Mouse (Mus musculus) mouse trophoblast stem cell (cell line): Measurements from ENCODE around the gene Cd3e.
"Not testable (repeated sequence)": the region's sequence is repeated elsewhere in the genome, so short reads cannot be mapped to it uniquely, and the experiment has no call there.

Source experiments
- in situ Hi-C, 2 experiments: fragments of 300-500 bp; cut with MseI, MboI; formaldehyde crosslinking; loops; 2 replicates in 1 of 2; 3 replicates in 1 of 2; pipeline ENCODE4 v1.15.1; 2025

The Cd3e gene

DNA sequence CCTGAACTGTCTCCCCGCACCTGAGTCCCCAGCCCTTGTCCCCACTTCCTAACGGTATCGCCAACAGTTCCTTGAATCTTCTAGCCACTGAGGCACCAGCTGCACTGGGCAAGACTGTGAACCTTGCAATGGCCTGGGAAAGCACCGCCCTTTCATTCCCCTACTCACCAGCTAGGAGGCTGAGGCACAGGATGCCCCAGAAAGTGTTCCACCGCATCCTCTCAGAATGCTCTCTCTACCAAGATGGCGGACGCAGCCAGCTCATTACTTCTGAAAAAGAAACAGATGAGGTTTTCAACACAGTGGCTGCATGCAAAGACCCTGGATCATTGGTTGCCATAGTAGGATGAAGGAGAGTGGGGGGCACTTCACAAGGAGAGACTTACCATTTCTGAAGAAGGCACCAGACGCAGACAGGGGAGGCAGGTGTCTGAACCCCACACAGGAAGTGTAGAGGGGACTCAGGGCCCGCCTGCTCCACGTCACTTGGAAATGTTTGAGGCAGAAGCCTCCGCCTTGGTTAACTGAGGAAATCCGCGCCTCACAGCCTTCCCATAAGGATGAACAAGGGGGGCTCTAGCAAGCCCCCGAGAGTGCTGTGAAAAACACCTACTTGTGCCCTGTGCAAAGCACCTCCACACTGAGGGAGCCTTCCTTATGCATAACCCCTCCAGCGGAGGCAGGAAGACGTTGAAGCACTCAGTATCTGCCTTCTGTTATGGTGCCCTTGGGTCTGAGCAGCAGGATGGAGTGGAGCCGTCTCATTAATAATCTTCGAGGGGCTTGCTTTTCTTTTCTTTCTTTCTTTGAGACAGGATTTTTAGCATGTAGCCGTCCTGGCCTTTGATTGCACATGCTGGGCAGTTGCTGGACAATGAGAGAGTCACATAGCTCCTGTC is at the start of gene Cd3e:
TSS of gene Cd3e (minus strand) at position 448 of the 899 bp plus-strand sequence.
- in situ Hi-C loops, result loop anchor here in 1 of 2 experiments (5.0 kb wide), 1 partner anchor 37 kb away; no protein-coding TSS in a partner anchor

GRCm38 (mm10) chr9:45058304-45058940 is 49.0 kb upstream of the Cd3e start:
- in situ Hi-C loops, result no loop called here

DNA sequence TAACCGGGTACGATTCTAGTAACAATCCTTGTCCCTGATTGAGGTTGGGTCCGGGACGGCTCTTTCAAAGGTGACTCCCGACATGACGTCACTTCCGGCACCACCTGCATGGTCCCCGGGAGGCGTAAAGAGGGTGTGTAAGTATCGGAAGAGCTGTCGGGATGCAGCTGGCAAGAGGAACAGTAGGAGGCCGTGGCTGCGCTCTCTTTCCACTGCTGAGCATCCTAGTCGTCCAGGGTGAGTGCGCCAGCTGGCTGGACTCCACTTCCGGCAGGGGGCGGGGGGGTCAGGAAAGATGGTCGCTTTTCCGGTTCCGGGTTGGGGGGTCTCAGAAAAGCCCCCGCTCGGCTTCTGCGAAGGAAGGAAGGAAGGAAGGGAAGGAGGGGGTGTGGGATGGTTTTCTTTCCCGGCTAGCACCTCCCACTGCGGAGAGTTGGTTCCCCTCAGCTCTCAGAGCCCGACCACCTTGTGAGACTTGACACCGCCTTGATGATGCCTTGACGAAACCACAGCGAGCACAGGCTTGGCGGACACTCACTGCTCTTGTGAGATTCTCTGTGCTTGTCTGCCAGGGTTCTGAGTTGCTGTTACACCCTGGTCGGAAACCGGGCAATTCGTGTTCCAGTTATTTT is 45.8 kb upstream of the Cd3e start, which contains the start of gene Mpzl3:
TSS of gene Mpzl3 (plus strand) at position 105 of the 632 bp plus-strand sequence.
- in situ Hi-C loops, result no loop called here

GRCm38 (mm10) chr9:45050301-45050700 is 40.9 kb upstream of the Cd3e start:
- in situ Hi-C loops, result no loop called here

DNA sequence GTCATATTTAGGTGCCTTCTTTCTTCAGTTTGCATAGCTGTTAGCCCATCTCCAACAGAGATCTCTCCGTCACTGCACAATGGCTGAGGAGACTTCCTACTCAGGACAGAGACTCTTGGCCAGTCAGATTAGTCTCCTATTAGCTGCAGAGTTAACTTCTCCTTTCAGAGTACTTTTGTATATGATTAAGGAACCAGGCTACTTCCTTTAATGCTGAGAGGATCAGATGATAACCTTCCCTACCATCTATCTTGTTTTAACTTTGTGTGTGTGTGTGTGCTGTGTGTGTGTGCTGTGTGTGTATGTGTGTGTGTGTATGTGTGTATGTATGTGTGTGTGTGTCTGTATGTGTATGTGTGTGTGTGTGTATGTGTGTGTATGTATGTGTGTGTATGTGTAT is 40.3 kb upstream of the Cd3e start:
- in situ Hi-C loops, result no loop called here

DNA sequence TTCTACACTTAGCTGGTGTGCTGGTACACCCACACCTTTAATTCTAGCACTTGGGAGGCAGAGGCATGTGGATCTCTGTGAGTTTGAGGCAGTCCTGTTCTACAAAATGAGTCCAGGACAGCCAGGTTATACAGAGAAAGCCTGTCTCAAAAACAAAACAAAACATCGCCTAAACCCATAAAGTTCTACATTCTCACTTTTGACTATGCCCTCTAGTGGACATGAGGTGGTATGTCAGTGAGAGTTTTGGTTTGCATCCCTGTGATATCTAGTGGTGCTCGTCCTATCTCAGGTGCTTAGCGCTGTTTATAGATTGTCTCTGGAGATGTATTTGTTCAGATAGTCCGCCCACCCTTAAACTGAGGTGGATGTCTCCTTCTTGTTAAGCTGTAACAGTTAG is 39.1 kb upstream of the Cd3e start:
- in situ Hi-C loops, result no loop called here

DNA sequence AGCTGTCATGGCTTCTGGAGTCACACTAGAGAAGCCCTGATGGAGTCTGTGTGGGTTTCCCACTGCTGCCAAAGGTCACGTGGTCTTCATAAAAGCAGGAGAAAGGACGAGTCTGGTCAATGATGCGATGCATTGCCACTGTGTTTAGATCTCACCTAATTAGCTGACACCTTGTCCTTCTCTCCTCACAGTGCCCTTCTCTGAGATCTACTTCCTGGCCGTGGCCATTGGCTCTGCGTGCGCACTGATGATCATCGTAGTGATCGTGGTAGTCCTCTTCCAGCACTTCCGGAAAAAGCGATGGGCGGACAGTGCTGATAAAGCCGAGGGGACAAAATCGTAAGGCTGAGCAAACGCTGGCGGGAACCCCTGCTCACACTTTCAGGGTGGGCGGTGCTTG is 37.5 kb upstream of the Cd3e start:
- in situ Hi-C loops, result no loop called here

DNA sequence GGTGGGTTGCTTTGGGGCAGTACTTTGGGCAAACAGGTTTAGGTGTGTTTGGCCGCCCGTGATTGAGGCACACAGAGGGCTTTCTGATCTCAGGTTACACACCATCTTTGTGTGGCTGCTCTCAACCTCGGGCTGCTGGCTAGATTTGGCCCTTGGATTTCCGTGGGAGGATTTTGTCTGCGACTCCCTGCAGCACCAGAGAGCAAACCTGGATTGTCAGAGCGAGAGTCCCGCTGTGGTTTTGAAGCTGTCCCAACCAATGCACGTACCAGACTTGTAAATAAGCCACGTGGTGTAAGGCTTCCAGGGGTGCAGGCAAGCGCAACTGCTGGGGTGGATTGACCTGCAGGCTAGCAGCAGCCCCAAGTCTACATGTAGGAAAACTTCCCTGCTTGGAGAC is 33.5 kb upstream of the Cd3e start:
- in situ Hi-C loops, result no loop called here

DNA sequence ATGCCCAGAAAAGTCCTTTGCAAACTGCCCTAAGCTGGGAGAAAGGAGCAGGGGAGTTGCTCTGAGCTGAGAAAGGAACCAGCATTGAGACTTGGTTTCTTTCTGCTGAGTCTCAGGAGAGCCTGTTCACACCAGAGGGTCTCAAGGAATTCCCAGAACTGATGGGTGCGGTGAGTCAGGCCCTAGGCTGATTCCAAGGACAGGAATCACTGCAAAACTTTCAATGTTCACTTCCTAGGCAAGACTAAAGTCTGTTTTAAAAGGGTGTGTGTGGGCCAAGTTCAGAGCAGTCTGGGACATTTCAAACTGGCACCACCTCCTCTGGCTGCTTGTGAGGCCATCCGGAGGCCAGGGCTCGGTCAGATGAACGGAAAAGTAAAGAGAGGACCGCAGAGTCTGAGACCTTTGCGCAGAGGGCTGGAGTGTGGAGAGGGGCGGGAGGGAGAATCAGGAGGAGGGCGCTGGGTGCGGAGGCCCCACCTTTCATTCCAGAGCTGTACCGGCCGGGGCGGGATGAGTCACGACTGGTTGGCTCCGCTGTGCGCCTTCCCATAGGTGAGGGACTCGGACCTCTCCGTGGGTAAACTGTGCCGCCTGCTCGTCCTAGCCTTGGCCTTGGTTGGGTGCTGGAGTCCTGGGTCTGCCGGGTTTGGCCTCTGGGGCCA is 32.8 kb upstream of the Cd3e start:
- in situ Hi-C loops, result no loop called here

GRCm38 (mm10) chr9:45041131-45041838 is 31.9 kb upstream of the Cd3e start:
- in situ Hi-C loops, result no loop called here

- in situ Hi-C loops, result no loop called here
Measured at GRCm38 (mm10) chr9:45040066-45040845, 30.8 kb upstream of the Cd3e start.

DNA sequence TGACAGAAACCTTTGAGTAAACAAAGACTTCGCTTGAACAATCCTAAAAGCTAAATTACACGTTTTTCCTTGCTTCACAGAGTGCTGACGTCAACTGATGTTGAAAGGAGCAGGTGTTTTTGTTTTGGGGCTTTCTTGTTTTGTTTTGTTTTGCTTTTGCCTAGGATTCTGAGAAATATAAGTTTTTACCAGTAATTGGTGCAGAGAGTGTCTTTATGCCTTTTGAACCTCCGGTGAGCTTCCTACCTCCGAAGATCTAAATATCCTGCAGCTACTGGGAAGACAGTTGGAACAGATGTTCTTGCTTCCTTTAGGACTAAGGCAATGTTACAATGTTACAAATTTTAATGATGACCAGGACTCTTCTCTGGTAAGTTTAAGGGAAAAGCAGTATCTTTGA is 30.1 kb upstream of the Cd3e start, which contains the start of gene Mpzl2:
TSS of gene Mpzl2 (plus strand) at position 301 of the 400 bp plus-strand sequence.
- in situ Hi-C loops, result no loop called here

- in situ Hi-C loops, result not testable (repeated sequence)
Measured at GRCm38 (mm10) chr9:45037803-45038202, 28.4 kb upstream of the Cd3e start.

DNA sequence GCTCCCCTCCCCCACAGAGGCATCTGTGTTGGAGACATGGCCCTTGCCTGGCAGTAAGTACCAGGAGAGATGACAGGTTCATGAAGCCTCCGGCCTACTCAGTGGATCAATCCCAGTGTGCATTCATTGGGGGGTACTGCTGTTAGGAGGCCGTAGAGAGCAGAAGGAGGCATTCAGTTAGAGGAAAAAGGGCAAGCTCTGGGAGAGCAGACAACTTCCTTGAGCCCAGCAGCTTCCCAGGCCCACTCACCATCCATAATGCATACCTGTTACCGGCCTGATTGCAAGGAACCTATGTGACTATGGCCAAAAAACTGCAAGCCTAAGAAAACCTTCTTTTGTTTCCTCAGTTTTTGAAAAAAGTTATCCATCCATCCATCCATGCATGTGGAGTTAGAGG is 25.1 kb upstream of the Cd3e start:
- in situ Hi-C loops, result no loop called here

GRCm38 (mm10) chr9:45032261-45032660 is 22.8 kb upstream of the Cd3e start:
- in situ Hi-C loops, result no loop called here

DNA sequence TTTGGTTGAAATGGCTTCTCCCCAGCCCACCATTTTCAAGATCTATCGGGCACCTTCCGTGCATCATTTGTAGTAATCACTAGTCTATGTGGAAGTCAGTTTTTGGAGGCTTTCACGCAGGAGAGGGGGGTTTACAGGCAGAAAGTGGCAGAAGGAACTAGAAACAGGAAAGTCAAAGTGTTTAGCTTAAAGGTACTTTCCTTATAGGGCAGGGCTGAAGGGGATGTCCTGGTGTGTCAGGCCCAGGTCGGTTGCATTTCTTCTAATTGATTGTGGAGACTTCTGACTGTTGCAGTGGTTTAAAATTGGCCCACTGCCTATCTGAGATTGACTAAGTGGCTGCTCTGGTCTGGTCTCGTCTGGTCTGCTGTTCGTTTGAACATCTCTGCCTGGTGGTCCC is 20.9 kb upstream of the Cd3e start:
- in situ Hi-C loops, result no loop called here

DNA sequence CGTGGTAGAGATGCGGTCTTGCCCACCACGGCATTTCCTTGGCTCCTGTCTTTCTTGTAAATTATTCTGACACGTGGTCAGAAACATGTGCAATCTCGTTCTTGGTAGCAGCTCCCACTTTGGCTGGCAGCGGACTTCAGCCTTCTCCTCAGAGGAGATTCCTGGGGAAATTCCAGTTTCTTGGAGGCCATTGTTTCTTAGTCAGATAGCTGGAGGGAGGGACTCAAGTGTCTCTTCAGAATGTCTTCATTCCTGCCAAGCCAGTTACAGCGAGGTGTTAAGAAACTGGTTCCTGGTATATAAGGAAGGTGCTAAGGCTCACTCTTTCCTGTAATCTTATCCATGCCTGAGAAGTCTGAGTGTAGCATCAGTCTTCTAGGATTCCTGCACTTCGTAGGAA is 17.9 kb upstream of the Cd3e start:
- in situ Hi-C loops, result loop anchor here in 1 of 2 experiments (10.0 kb wide), 1 partner anchor 107 kb away; the partner anchor contains the start of gene Scn4b

DNA sequence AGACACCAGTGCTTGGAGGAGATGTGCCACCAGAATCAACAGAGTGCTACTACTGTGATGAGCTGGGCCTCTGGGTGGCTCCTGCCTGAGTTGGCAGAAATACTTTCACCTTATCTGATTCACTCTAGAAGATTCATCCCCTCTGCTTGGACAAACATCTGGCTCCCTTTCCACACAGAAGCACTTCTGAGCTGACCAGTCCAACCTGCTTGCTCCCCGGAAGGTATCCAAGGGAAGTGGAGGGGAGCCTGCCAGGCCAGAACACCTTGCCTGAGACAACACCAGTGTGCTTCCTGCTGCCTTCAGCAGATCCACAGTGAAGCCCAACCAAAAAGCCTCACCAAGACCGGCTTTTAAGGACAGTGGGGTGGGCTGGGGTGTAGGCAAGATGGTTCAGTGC is 14.8 kb upstream of the Cd3e start:
- in situ Hi-C loops, result loop anchor here (5.0 to 10.0 kb wide), 2 partner anchors 93 to 111 kb away; partner anchors contain the start of genes Scn2b (in 1 of the 2) and Scn4b (in 1 of the 2)

GRCm38 (mm10) chr9:45023638-45024037 is 14.2 kb upstream of the Cd3e start:
- in situ Hi-C loops, result loop anchor here (5.0 to 10.0 kb wide), 2 partner anchors 94 to 111 kb away; partner anchors contain the start of genes Scn2b (in 1 of the 2) and Scn4b (in 1 of the 2)

- in situ Hi-C loops, result loop anchor here (5.0 to 10.0 kb wide), 2 partner anchors 95 to 112 kb away; partner anchors contain the start of genes Scn2b (in 1 of the 2) and Scn4b (in 1 of the 2)
Measured at GRCm38 (mm10) chr9:45022800-45023199, 13.4 kb upstream of the Cd3e start.
